Mouse (Mus musculus): ENCODE results near the gene Sorbs1.

DNA sequence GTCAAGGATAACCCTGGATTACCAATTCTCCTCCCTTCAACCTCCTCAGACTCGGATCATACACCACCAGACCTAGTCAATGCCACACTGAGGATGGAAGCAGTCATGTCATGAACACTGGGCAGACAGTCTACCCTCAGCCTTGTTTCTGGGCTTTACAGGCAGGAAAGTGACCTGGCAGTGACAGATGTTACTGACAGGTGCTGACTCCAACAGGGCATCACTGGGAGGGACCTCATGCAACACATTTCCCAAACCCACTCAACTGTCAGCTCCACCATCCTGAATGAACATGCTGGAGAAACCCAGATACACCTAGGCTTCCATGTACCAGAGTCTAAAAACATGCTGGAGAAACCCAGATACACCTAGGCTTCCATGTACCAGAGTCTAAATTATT is 51.9 kb downstream of the Sorbs1 start:
- TF ChIP-seq CTCF (IDR thresholded peaks at IDR 0.05; ENCODE audit: low read depth) (no peak), EP300 (optimal IDR thresholded peaks at IDR 0.05) (no peak)

Measured in stomach, postnatal 0 days (tissue).